Mouse (Mus musculus) brain, embryonic 18.5 days (tissue): Measurements from ENCODE around the gene Mat2a.

ENCODE experiments used
- DNase-seq: peaks from one replicate; pipeline ENCODE4 v3.0.0-alpha.2; 2012; ENCODE audit warnings: low read depth, low spot score

Mat2a gene

GRCm38 (mm10) chr6:72383142-72383820 is 56.1 kb downstream of the Mat2a start:
- no peak for DNase-seq
